Mouse (Mus musculus): ENCODE data around the gene Cnpy2. TPM values are rescaled to one million over a fixed set of nuclear protein-coding genes. Genes with fewer than 3 reads are reported as not detected.

Cnpy2 gene
- 55.2 TPM for polyA plus RNA-seq (2015; fragmentation: Illumina TruSeq; extraction: RNeasy Lipid Tissue Mini Kit (QIAGEN cat#74804); ENCODE audit: insufficient read depth, low read depth, low replicate concordance)

DNA sequence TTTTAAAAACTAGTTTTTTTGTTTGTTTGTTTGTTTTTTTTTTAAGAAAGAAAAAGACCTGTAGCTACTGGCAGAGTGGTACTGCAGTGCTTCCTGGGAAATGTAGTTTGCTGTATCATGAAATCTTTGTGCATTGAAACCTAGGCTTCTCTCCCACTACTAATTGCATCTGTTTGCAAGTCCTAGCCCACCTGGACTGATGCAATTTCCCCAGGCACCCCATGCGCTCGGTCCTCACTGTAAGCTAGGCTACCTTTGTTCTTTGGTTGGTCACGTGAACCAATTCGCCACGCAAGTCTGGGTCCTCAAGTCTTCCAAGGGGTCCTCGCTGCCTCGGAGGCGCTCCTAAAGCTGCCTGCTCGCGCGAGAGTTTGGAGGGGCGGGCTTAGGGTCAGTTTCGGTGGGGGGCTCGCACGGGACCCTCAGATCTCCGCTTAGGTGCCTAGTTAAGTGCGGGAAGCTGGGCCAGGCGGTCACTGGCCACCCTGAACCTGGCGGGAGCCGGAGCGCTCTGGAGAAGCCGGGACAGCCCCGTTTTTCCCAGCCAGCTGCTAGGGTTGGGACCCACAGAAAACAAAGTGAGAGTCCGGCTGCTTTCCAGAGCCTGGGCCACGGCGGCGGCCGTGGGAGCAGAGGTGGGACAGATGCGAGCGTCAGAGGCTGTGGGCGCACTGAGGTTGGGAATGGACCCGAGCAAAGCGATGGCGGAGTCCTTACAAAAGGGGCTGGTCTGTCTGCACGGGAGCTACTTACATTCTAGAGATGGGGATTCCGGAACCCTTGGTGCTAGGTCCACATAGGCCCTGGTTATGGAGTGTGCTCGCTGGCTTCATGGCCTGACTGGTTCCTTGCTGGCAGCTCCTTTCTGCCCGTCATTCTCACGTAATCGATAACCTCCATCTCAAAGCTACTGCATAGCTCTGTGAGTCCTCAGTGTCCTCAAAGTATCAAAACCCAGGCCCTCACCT lies at the start of gene Cnpy2:
TSS of gene Cnpy2 (plus strand) at position 319 of the 968 bp plus-strand sequence.

GRCm38 (mm10) chr10:128298702-128299171 lies 23.5 kb upstream of the Cnpy2 start, which contains the start of gene Il23a:
Il23a (minus strand) TSS chr10:128298752.

DNA sequence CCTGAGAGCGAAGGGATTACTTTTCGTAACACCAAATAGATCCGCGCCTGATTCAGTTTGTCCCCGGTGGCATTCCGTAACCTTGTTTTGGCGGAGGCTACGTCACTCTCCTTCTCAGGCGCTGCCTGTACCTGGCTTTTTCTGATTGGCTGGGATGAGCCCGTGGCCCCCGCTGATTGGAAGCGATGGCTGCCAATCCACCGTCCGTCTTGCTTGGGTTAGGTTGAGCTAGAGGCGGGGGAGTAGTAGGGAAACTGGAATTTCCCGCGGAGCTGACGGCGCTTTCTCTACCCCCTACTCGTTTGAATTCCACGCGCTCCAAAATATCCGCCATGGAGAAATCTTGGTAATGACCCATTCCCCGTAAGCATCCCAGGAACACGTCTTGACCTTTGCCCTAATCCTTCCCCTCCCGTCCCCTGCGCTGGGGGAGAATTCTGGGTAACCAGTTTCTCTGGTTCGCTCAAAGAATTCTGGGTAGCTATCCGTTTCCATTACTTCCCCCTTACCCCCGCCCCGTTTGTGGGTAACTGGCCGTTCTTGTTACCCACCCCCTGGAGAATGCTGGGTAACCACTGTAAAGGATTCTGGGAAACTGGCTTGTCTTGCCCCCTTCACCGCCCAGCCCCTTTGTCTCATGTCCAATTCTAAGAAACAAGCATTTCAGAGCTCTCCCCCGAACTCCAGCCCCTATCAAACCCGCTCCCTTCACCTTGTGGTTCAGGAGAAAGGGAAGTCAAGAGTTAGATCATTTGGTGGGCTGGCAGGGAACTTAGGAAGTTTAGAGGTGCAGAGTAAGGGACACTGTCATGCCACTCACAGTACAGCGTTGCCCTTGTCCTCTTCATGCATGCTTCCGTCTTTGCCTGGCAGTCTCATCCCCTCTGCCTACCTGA lies 18.9 kb upstream of the Cnpy2 start, which contains the start of gene Pan2:
TSS of gene Pan2 (plus strand) at position 210 of the 896 bp plus-strand sequence.

DNA sequence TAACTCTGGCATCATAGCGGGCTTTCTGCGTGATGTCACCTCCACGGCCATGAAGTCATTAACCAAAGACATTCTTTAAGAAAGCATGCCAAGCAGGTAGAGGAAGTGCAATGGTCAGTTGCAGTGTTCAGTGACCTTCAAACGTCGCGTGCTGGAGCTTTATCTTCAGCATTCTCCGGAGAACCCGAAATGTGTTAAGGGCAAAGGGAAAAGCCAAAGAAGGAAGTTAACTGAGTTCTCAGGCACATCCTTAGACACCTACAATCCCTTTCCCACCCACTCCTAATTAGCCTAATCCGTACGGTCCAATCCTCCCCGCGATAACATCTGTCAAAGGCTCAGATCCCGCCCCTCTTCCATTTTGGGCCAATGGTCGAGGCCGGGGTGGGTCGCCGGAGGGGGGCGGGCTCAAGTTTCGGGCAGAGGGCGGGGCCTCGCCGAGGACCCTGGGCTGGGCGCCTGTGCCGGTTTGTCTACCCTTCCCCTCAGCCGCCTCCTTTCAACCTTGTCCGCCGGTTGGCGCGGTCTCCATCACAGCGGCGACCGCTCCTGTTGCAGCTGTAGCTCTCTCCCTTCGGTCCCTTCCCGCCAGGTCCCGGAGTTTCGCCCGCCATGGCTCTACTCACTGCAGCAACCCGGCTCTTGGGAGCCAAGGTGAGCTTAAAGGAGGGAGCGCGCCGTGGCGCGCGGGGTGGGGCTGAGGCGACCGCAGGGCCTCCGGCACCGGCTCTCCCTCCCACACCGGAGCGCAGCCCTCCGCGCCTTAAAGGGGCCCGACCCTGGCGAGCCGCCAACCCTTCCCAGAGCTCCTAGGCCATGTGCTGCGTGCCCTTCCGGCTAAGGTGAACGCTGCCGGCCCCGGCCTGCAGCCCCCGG lies 15.3 kb downstream of the Cnpy2 start, which contains the start of gene Cs:
TSS of gene Cs (plus strand) at position 429 of the 876 bp plus-strand sequence.

GRCm38 (mm10) chr10:128368402-128369217 lies 46.4 kb downstream of the Cnpy2 start, which contains the start of gene Coq10a:
Coq10a (minus strand) TSS chr10:128368997.

GRCm38 (mm10) chr10:128376455-128377211 lies 54.4 kb downstream of the Cnpy2 start, which contains the start of gene Ankrd52:
Ankrd52 (plus strand) TSS chr10:128377115.

Other genes starting within 250 kb of the Cnpy2 start
- 359 TPM for gene Atp5b, start 239.2 kb upstream of the Cnpy2 start, polyA plus RNA-seq (2015; fragmentation: Illumina TruSeq; extraction: RNeasy Lipid Tissue Mini Kit (QIAGEN cat#74804); ENCODE audit: insufficient read depth, low read depth, low replicate concordance)
- gene Baz2a, start 230.9 kb upstream of the Cnpy2 start, polyA plus RNA-seq (2015; fragmentation: Illumina TruSeq; extraction: RNeasy Lipid Tissue Mini Kit (QIAGEN cat#74804); ENCODE audit: insufficient read depth, low read depth, low replicate concordance), result 9.4 TPM
- gene Rbms2, start 142.2 kb upstream of the Cnpy2 start, polyA plus RNA-seq (2015; fragmentation: Illumina TruSeq; extraction: RNeasy Lipid Tissue Mini Kit (QIAGEN cat#74804); ENCODE audit: insufficient read depth, low read depth, low replicate concordance), result 11.2 TPM
- 37.5 TPM for gene Gls2, start 128.0 kb upstream of the Cnpy2 start, polyA plus RNA-seq (2015; fragmentation: Illumina TruSeq; extraction: RNeasy Lipid Tissue Mini Kit (QIAGEN cat#74804); ENCODE audit: insufficient read depth, low read depth, low replicate concordance)
- gene Spryd4, start 110.7 kb upstream of the Cnpy2 start, polyA plus RNA-seq (2015; fragmentation: Illumina TruSeq; extraction: RNeasy Lipid Tissue Mini Kit (QIAGEN cat#74804); ENCODE audit: insufficient read depth, low read depth, low replicate concordance), result 6.0 TPM
- gene Mip, start 96.6 kb upstream of the Cnpy2 start, polyA plus RNA-seq (2015; fragmentation: Illumina TruSeq; extraction: RNeasy Lipid Tissue Mini Kit (QIAGEN cat#74804); ENCODE audit: insufficient read depth, low read depth, low replicate concordance), result not detected
- 5.8 TPM for gene Timeless, start 90.4 kb upstream of the Cnpy2 start, polyA plus RNA-seq (2015; fragmentation: Illumina TruSeq; extraction: RNeasy Lipid Tissue Mini Kit (QIAGEN cat#74804); ENCODE audit: insufficient read depth, low read depth, low replicate concordance)
- not detected for gene Apon, start 68.4 kb upstream of the Cnpy2 start, polyA plus RNA-seq (2015; fragmentation: Illumina TruSeq; extraction: RNeasy Lipid Tissue Mini Kit (QIAGEN cat#74804); ENCODE audit: insufficient read depth, low read depth, low replicate concordance)
- gene Apof, start 53.8 kb upstream of the Cnpy2 start, polyA plus RNA-seq (2015; fragmentation: Illumina TruSeq; extraction: RNeasy Lipid Tissue Mini Kit (QIAGEN cat#74804); ENCODE audit: insufficient read depth, low read depth, low replicate concordance), result not detected
- 12.1 TPM for gene Stat2, start 51.9 kb upstream of the Cnpy2 start, polyA plus RNA-seq (2015; fragmentation: Illumina TruSeq; extraction: RNeasy Lipid Tissue Mini Kit (QIAGEN cat#74804); ENCODE audit: insufficient read depth, low read depth, low replicate concordance)
- not detected for gene Il23a, start 23.7 kb upstream of the Cnpy2 start, polyA plus RNA-seq (2015; fragmentation: Illumina TruSeq; extraction: RNeasy Lipid Tissue Mini Kit (QIAGEN cat#74804); ENCODE audit: insufficient read depth, low read depth, low replicate concordance)
- 14.3 TPM for gene Pan2, start 19.1 kb upstream of the Cnpy2 start, polyA plus RNA-seq (2015; fragmentation: Illumina TruSeq; extraction: RNeasy Lipid Tissue Mini Kit (QIAGEN cat#74804); ENCODE audit: insufficient read depth, low read depth, low replicate concordance)
- 18.2 TPM for gene Cs, start 15.3 kb downstream of the Cnpy2 start, polyA plus RNA-seq (2015; fragmentation: Illumina TruSeq; extraction: RNeasy Lipid Tissue Mini Kit (QIAGEN cat#74804); ENCODE audit: insufficient read depth, low read depth, low replicate concordance)
- 21.3 TPM for gene Coq10a, start 46.5 kb downstream of the Cnpy2 start, polyA plus RNA-seq (2015; fragmentation: Illumina TruSeq; extraction: RNeasy Lipid Tissue Mini Kit (QIAGEN cat#74804); ENCODE audit: insufficient read depth, low read depth, low replicate concordance)
- gene Ankrd52, start 54.7 kb downstream of the Cnpy2 start, polyA plus RNA-seq (2015; fragmentation: Illumina TruSeq; extraction: RNeasy Lipid Tissue Mini Kit (QIAGEN cat#74804); ENCODE audit: insufficient read depth, low read depth, low replicate concordance), result 5.5 TPM
- gene Slc39a5, start 78.8 kb downstream of the Cnpy2 start, polyA plus RNA-seq (2015; fragmentation: Illumina TruSeq; extraction: RNeasy Lipid Tissue Mini Kit (QIAGEN cat#74804); ENCODE audit: insufficient read depth, low read depth, low replicate concordance), result 127 TPM
- 17.0 TPM for gene Nabp2, start 89.0 kb downstream of the Cnpy2 start, polyA plus RNA-seq (2015; fragmentation: Illumina TruSeq; extraction: RNeasy Lipid Tissue Mini Kit (QIAGEN cat#74804); ENCODE audit: insufficient read depth, low read depth, low replicate concordance)
- 6.6 TPM for gene Rnf41, start 89.2 kb downstream of the Cnpy2 start, polyA plus RNA-seq (2015; fragmentation: Illumina TruSeq; extraction: RNeasy Lipid Tissue Mini Kit (QIAGEN cat#74804); ENCODE audit: insufficient read depth, low read depth, low replicate concordance)
- 24.6 TPM for gene Smarcc2, start 136.8 kb downstream of the Cnpy2 start, polyA plus RNA-seq (2015; fragmentation: Illumina TruSeq; extraction: RNeasy Lipid Tissue Mini Kit (QIAGEN cat#74804); ENCODE audit: insufficient read depth, low read depth, low replicate concordance)
- 403 TPM for gene Myl6, start 171.7 kb downstream of the Cnpy2 start, polyA plus RNA-seq (2015; fragmentation: Illumina TruSeq; extraction: RNeasy Lipid Tissue Mini Kit (QIAGEN cat#74804); ENCODE audit: insufficient read depth, low read depth, low replicate concordance)
- gene Myl6b, start 176.2 kb downstream of the Cnpy2 start, polyA plus RNA-seq (2015; fragmentation: Illumina TruSeq; extraction: RNeasy Lipid Tissue Mini Kit (QIAGEN cat#74804); ENCODE audit: insufficient read depth, low read depth, low replicate concordance), result not detected
- gene Esyt1, start 203.4 kb downstream of the Cnpy2 start, polyA plus RNA-seq (2015; fragmentation: Illumina TruSeq; extraction: RNeasy Lipid Tissue Mini Kit (QIAGEN cat#74804); ENCODE audit: insufficient read depth, low read depth, low replicate concordance), result 15.7 TPM
- 2.5 TPM for gene Zc3h10, start 225.3 kb downstream of the Cnpy2 start, polyA plus RNA-seq (2015; fragmentation: Illumina TruSeq; extraction: RNeasy Lipid Tissue Mini Kit (QIAGEN cat#74804); ENCODE audit: insufficient read depth, low read depth, low replicate concordance)
- gene Rpl41, start 226.8 kb downstream of the Cnpy2 start, polyA plus RNA-seq (2015; fragmentation: Illumina TruSeq; extraction: RNeasy Lipid Tissue Mini Kit (QIAGEN cat#74804); ENCODE audit: insufficient read depth, low read depth, low replicate concordance), result 2,737 TPM
- gene Pa2g4, start 243.5 kb downstream of the Cnpy2 start, polyA plus RNA-seq (2015; fragmentation: Illumina TruSeq; extraction: RNeasy Lipid Tissue Mini Kit (QIAGEN cat#74804); ENCODE audit: insufficient read depth, low read depth, low replicate concordance), result 20.2 TPM

Measured in pancreas, adult 10 weeks (tissue).